Mouse (Mus musculus): ENCODE data around the gene Pde10a. TPM values are rescaled to one million over a fixed set of nuclear protein-coding genes. Genes with fewer than 3 reads are reported as not detected.

Pde10a gene
- polyA plus RNA-seq, 1 experiment from 2014 or later: 1.4 TPM

GRCm38 (mm10) chr17:8802161-8802888, 277.2 kb downstream of the Pde10a start:
- no peak for ATAC-seq
- Histone ChIP-seq H3K9ac (peak overlapping the region; percentile 58), H3K27me3 (replicated peaks) (peaks cover 76% of the 10 kb centered on the region), H3K27ac (no peak overlapping the region), H3K4me1 (replicated peaks) (peaks cover 27% of the 10 kb centered on the region), H3K36me3 (no peaks in the 10 kb centered on the region), H3K4me2 (replicated peaks) (peak overlapping the region; percentile 96), H3K4me3 (replicated peaks) (peak overlapping the region; percentile 64), H3K9me3 (no peaks in the 10 kb centered on the region)
- WGBS: under 1% methylated on average over 33 of the region's 33 CpGs

GRCm38 (mm10) chr17:8802889-8803799, 278.0 kb downstream of the Pde10a start:
- peak overlapping the region; percentile 64 for H3K4me3 ChIP-seq (replicated peaks)
- H3K4me2 ChIP-seq (replicated peaks): peak overlapping the region; percentile 96
- no peaks in the 10 kb centered on the region for H3K36me3 ChIP-seq
- H3K9ac ChIP-seq: peak overlapping the region; percentile 14; the same call in 1 of the 2 replicates
- ATAC-seq: no peak
- H3K27ac ChIP-seq: no peak overlapping the region
- peaks cover 27% of the 10 kb centered on the region for H3K4me1 ChIP-seq (replicated peaks)
- no peaks in the 10 kb centered on the region for H3K9me3 ChIP-seq
- WGBS: 9% methylated on average over 27 of the region's 27 CpGs
- peaks cover 71% of the 10 kb centered on the region for H3K27me3 ChIP-seq (replicated peaks)

- Histone ChIP-seq H3K4me3 (replicated peaks) (no peak overlapping the region), H3K27ac (no peak overlapping the region), H3K9ac (no peak overlapping the region), H3K27me3 (replicated peaks) (peaks cover 32% of the 10 kb centered on the region), H3K36me3 (no peaks in the 10 kb centered on the region), H3K9me3 (no peaks in the 10 kb centered on the region), H3K4me2 (replicated peaks) (no peak overlapping the region), H3K4me1 (replicated peaks) (0 out of 2 replicates have a peak, but pooled peaks cover 11% of the 10 kb centered on the region)
- 50% methylated on average over 3 of the region's 3 CpGs for WGBS
- no peak for ATAC-seq
Observed at GRCm38 (mm10) chr17:8807345-8807744, 282.2 kb downstream of the Pde10a start.

- no peaks in the 10 kb centered on the region for H3K36me3 ChIP-seq
- H3K27ac ChIP-seq: no peak overlapping the region
- 70% methylated on average over 6 of the region's 6 CpGs for WGBS
- H3K4me2 ChIP-seq (replicated peaks): no peak overlapping the region
- H3K27me3 ChIP-seq (replicated peaks): peaks cover 9% of the 10 kb centered on the region
- H3K9me3 ChIP-seq: no peaks in the 10 kb centered on the region
- H3K9ac ChIP-seq: no peak overlapping the region
- no peaks in the 10 kb centered on the region for H3K4me1 ChIP-seq (replicated peaks)
- no peak overlapping the region for H3K4me3 ChIP-seq (replicated peaks)
- ATAC-seq: no peak
Observed at GRCm38 (mm10) chr17:8809771-8810170, 284.6 kb downstream of the Pde10a start.

- no peak overlapping the region for H3K4me2 ChIP-seq (replicated peaks)
- no peak overlapping the region for H3K9ac ChIP-seq
- no peak for ATAC-seq
- H3K4me3 ChIP-seq (replicated peaks): no peak overlapping the region
- H3K36me3 ChIP-seq: no peaks in the 10 kb centered on the region
- H3K27ac ChIP-seq: no peak overlapping the region
- 88% methylated on average over 8 of the region's 8 CpGs for WGBS
- peaks cover 5% of the 10 kb centered on the region; the same call in 1 of the 2 replicates for H3K27me3 ChIP-seq (replicated peaks)
- no peaks in the 10 kb centered on the region for H3K4me1 ChIP-seq (replicated peaks)
- H3K9me3 ChIP-seq: no peaks in the 10 kb centered on the region
Observed at GRCm38 (mm10) chr17:8810201-8810600, 285.0 kb downstream of the Pde10a start.

GRCm38 (mm10) chr17:8812228-8812865, 287.2 kb downstream of the Pde10a start:
- Histone ChIP-seq H3K9ac (no peak overlapping the region), H3K27ac (no peak overlapping the region)
- 51% methylated on average over 12 of the region's 12 CpGs for WGBS

GRCm38 (mm10) chr17:8813773-8814491, 288.8 kb downstream of the Pde10a start:
- H3K36me3 ChIP-seq: no peaks in the 10 kb centered on the region
- 71% methylated on average over 3 of the region's 3 CpGs for WGBS
- H3K4me1 ChIP-seq (replicated peaks): no peaks in the 10 kb centered on the region
- H3K4me3 ChIP-seq (replicated peaks): no peak overlapping the region
- no peak overlapping the region for H3K27ac ChIP-seq
- H3K27me3 ChIP-seq (replicated peaks): no peaks in the 10 kb centered on the region
- H3K9ac ChIP-seq: no peak overlapping the region
- no peak for ATAC-seq
- no peaks in the 10 kb centered on the region for H3K9me3 ChIP-seq
- no peak overlapping the region for H3K4me2 ChIP-seq (replicated peaks)

More at GRCm38 (mm10) chr17:8812228-8812865, 287.2 kb downstream of the Pde10a start:
- Histone ChIP-seq H3K36me3 (no peaks in the 10 kb centered on the region), H3K4me2 (replicated peaks) (no peak overlapping the region), H3K4me3 (replicated peaks) (no peak overlapping the region), H3K4me1 (replicated peaks) (no peaks in the 10 kb centered on the region), H3K9me3 (no peaks in the 10 kb centered on the region), H3K27me3 (replicated peaks) (no peaks in the 10 kb centered on the region)
- no peak for ATAC-seq

- Histone ChIP-seq H3K4me2 (replicated peaks) (no peak overlapping the region), H3K9me3 (no peaks in the 10 kb centered on the region), H3K27ac (no peak overlapping the region), H3K4me3 (replicated peaks) (no peak overlapping the region), H3K36me3 (no peaks in the 10 kb centered on the region), H3K9ac (no peak overlapping the region), H3K27me3 (replicated peaks) (no peaks in the 10 kb centered on the region), H3K4me1 (replicated peaks) (no peaks in the 10 kb centered on the region)
- WGBS: 95% methylated on average over 3 of the region's 3 CpGs
- ATAC-seq: no peak
Observed at GRCm38 (mm10) chr17:8815376-8815775, 290.2 kb downstream of the Pde10a start.

GRCm38 (mm10) chr17:8815864-8816263, 290.7 kb downstream of the Pde10a start:
- Histone ChIP-seq H3K4me3 (replicated peaks) (no peak overlapping the region), H3K9me3 (no peaks in the 10 kb centered on the region), H3K36me3 (no peaks in the 10 kb centered on the region), H3K4me1 (replicated peaks) (no peaks in the 10 kb centered on the region), H3K27ac (no peak overlapping the region), H3K4me2 (replicated peaks) (no peak overlapping the region), H3K9ac (no peak overlapping the region), H3K27me3 (replicated peaks) (no peaks in the 10 kb centered on the region)
- WGBS: 65% methylated on average over 5 of the region's 5 CpGs
- no peak for ATAC-seq

- Histone ChIP-seq H3K4me1 (replicated peaks) (no peaks in the 10 kb centered on the region), H3K9me3 (no peaks in the 10 kb centered on the region), H3K27ac (no peak overlapping the region), H3K36me3 (no peaks in the 10 kb centered on the region), H3K4me2 (replicated peaks) (no peak overlapping the region), H3K9ac (no peak overlapping the region), H3K4me3 (replicated peaks) (no peak overlapping the region), H3K27me3 (replicated peaks) (no peaks in the 10 kb centered on the region)
- ATAC-seq: no peak
- WGBS: 85% methylated on average over 13 of the region's 13 CpGs
Observed at GRCm38 (mm10) chr17:8818675-8819074, 293.5 kb downstream of the Pde10a start.

GRCm38 (mm10) chr17:8823548-8823947, 298.4 kb downstream of the Pde10a start:
- Histone ChIP-seq H3K36me3 (no peaks in the 10 kb centered on the region), H3K27me3 (replicated peaks) (no peaks in the 10 kb centered on the region), H3K9ac (no peak overlapping the region), H3K4me2 (replicated peaks) (no peak overlapping the region), H3K4me1 (replicated peaks) (no peaks in the 10 kb centered on the region), H3K27ac (no peak overlapping the region), H3K9me3 (no peaks in the 10 kb centered on the region), H3K4me3 (replicated peaks) (no peak overlapping the region)
- WGBS: 63% methylated on average over 7 of the region's 7 CpGs
- ATAC-seq: no peak

GRCm38 (mm10) chr17:8827204-8827603, 302.0 kb downstream of the Pde10a start:
- no peak overlapping the region for H3K4me2 ChIP-seq (replicated peaks)
- no peaks in the 10 kb centered on the region for H3K9me3 ChIP-seq
- ATAC-seq: no peak
- H3K36me3 ChIP-seq: no peaks in the 10 kb centered on the region
- H3K27me3 ChIP-seq (replicated peaks): no peaks in the 10 kb centered on the region
- no peak overlapping the region for H3K9ac ChIP-seq
- no peak overlapping the region for H3K27ac ChIP-seq
- 80% methylated on average over 9 of the region's 9 CpGs for WGBS
- no peak overlapping the region for H3K4me3 ChIP-seq (replicated peaks)
- H3K4me1 ChIP-seq (replicated peaks): no peaks in the 10 kb centered on the region
